Mouse (Mus musculus) adrenal gland, adult 18-20 months (tissue): ENCODE data around the gene Timm50. TPM values are rescaled to one million over a fixed set of nuclear protein-coding genes. Genes with fewer than 3 reads are reported as not detected.

Source experiments
- DNase-seq, 2 experiments: peaks; one replicate each; pipeline ENCODE4 v3.0.0; 2021 to 2022; ENCODE audit warnings: low spot score in 2 of 2
- long read RNA-seq, 2 experiments: library from polyadenylated mRNA; stranded (forward); transcript quantifications; one replicate each; pipeline ENCODE4 v2.0.0; 2021
- total RNA-seq, 2 experiments: library from RNA; stranded (reverse); gene quantifications; 1 replicate in 1 of 2; 2 replicates in 1 of 2; pipeline ENCODE4 v1.2.3; 2021

Timm50 gene
- 10 to 100 TPM; 72.4 to 98.0 TPM for total RNA-seq
- long read RNA-seq, experiment 1, transcript Timm50-201 (11 exons, 1,515 nt): major isoform, 105 of 123 reads
- long read RNA-seq, experiment 1, partial matches to known transcripts: 2 of 123 reads
- long read RNA-seq, experiment 1, other reads (novel, unspliced or antisense): 16 of 123 reads
- long read RNA-seq, experiment 2, transcript Timm50-201 (11 exons, 1,515 nt): major isoform, 226 of 252 reads
- long read RNA-seq, experiment 2, partial matches to known transcripts: 10 of 252 reads
- long read RNA-seq, experiment 2, other reads (novel, unspliced or antisense): 16 of 252 reads

DNA sequence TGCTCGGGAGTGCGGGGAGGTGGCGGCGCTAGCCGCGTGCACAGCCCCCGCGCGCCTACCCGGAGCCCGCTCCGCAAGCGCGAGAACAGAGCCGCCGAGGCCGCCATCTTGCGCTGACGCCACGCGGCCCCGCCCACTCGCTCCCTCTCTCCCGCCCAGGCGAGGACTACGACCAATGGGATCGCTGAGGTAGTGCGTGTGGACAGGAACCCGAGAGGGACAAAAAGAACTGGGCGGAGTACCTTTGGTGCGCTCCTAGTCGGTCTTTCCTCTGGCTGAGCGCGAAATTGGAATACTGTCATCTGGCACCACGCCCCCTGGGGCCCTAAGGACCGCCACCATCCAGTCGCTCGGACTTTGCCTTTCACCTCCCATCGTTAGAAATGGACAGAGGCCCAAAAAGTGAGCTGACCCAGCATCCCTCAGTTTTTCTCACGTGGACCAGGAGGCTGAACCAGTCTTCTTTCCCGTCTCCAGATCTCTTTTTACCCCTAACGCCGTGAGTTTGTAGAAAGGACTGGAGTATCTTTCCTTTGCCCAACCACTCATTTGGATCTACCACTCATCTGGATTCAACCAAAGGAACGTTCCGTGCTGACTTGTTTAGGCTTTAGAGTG, at the start of gene Timm50:
Timm50 (minus strand) TSS at position 147 of the 618 bp plus-strand sequence.
- peak; percentile 98 to 99 for DNase-seq

DNA sequence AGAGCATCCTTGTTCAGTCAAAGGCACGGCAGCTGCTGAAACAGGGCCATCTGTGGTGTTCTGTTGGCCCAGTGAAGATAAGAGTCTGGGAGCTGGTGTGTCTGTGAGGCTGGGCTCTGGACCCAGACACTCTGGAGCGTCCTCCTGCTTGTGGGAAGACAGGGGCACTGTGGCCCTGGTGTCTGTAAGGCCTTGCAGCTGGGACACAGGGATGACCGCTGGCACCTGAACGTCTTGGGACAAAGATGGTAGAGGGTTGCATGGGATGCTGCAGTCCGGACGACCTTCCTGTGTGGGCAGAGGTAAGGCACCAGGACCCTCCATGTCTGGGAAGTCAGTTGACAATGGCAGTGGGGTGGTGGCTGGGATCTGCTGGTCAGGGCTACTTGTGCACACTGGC, 48.4 kb upstream of the Timm50 start:
- DNase-seq: no peak

DNA sequence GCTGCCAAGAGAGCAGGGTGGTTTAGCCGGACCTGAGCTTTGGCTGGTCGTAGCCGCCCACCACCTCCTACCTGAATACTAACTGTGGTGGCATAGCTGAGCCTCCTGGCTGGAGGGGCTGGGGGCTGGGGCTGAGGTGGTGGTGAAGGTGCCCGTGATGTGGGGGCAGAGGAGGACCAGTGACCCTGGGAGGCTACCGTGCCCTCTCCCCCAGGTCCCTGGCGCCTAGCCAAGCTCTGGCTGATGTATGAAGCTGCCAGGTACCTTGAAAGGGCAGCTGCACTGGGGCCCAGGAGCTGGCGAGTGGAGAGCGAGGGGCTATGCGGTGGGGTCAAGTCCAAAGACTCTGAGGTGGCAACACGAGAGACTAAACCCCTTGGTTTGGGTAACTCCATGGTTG, 48.0 kb upstream of the Timm50 start:
- no peak for DNase-seq

DNA sequence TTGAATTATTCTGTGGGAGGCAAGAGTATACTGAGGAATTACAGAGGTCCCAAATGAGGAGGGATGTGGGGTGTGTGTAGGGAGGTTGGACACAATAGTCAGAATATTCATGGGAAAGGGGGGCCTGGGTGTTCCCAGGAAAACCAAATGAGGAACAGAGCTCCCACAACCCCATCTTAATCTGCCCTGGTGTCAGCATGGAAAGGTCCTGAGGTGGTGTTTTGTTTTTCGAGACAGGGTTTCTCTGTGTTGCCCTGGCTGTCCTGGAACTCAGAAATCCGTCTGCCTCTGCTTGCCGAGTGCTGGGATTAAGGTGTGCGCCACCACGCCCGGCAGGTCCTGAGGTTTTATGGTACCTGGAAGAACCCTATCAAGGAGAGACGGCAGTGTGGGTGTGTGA, 46.6 kb upstream of the Timm50 start:
- DNase-seq: no peak

DNA sequence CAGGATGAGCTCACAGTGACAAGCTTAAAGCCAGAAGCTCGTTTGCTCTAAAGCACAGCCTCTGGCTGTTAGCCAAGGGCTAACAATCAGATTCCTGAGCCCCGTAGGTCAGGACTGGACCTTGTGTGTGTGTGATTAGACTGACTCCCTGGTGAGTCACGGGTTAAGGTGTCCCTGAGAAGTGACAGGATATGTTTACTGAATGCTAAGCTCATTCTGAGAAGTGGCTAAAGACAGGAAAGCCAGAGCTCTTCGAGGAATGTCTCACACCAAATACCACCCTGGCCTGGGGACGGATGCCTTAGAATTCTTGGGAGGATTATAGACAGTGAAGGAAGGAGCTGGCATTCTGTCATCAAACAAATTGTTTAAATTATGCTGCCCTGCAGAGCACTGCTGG, 46.1 kb upstream of the Timm50 start:
- DNase-seq: no peak

DNA sequence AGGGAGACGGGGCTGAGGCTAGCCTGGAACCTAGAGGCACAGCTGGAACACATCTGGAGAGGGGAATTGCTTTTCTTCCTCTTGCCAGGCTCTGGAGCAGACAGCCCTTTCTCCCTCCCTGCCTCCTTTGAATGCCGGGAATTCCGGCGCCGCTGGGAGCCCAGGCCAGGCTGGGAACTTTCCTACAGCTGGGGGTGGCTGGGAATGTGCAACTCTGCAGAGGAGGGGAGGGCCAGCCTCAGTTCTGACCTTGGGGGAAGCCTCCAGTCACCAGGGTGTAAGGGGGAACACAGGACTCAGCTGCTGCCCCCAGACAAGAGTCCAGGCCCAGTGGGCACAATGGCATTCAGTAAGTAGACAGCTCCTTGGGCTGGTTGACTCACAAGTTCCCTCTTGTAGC, 45.1 kb upstream of the Timm50 start:
- DNase-seq: no peak

DNA sequence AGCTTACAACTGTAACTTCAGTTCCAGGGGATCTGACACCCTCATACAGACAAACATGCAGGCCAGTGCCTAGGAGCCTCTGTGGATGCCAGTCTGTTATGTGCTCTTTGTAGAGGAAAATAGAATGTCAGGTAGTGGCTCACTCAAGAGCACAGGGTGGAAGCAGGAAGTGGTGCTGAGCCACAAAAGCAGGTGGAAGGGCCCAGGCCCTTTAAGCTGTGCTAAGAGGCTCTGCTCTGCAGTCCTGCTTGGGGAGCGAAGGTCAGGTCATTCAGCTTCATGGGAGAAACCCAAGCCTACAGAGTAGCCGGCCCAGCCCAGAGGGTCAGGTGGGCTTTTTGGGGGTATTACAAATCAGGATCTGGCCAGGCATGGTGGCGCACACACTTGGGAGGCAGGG, 43.3 kb upstream of the Timm50 start:
- no peak for DNase-seq

DNA sequence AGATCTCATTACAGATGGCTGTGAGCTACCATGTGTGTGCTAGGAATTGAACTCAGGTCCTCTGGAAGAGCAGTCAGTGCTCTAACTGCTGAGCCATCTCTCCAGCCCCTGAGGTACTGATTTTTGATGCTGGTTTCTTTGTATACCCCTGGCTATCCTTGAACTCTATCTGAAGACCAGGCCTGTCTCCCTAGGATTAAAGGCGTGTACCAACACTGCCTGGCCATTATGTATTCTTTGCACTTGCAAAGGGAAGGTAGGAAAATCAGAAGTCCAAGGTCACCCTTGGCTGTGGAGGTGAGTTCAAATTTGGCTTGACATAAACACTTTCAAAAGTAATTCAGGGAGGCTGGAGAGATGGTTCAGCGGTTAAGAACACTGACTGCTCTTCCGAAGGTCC, 42.7 kb upstream of the Timm50 start:
- DNase-seq: no peak

DNA sequence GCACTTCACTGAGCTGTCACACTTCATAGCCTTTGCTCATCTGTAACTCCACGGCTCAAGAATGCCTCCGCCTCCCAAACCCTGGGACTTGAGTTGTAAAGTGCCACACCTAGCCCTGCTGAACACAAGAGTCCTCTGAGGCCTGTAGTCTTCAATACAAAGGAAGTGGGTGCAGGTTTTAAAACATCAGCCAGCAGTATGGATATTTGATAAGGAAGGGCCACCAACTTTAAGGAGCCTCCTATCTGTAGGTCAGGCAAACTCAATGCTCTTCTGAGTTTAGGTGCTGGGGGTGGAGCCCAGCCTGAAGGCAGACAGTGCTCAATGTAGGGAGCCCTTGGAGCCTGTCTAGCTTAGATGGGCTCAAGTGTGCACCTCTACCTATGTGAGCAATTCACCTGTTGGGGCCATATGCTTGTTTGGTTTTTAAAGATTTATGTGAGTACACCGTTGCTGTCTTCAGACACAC, 42.3 kb upstream of the Timm50 start:
- no peak for DNase-seq

DNA sequence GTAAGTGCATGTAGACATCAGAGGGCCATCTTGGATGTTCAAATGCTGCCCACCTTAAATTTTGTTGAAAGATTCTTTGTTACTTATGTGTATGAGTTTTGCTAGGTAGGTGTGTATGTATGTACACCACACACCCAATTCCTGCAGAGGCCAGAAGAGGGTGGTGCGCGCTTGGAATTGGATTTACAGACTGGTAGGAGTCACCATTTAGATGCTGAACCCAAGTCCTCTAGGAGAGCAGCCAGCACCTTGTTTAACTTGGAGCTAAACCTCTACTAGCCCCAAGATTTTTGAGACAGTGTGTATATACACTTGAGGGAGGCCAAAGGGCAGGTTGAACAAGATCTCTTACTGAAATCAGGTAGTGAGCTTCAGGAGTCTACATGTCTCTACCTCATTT, 41.4 kb upstream of the Timm50 start:
- DNase-seq: no peak

DNA sequence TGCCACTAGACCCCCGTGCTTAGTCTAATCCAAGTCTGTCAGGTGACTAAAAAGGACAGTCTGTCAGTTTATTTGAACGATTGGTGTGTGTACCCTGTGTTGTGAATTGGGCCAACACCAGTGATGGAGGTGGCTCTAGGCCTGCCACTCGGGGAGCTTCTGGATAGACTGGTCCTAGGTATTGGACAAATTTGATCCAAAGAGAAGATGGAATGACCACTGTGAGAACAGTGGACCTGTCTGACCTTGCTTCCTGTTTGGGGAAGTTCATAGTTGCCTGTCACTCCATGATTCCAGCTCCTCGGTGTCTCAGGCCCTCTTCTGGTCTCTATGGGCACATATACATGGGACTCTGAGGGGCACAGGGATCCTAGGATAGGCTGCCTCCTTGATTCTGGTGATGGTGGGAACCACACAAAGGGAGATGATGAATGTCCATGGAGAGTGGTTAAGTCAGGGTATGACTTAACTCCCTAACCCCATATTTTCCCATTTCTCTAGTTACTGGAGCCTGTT, 39.9 kb upstream of the Timm50 start:
- DNase-seq: no peak

DNA sequence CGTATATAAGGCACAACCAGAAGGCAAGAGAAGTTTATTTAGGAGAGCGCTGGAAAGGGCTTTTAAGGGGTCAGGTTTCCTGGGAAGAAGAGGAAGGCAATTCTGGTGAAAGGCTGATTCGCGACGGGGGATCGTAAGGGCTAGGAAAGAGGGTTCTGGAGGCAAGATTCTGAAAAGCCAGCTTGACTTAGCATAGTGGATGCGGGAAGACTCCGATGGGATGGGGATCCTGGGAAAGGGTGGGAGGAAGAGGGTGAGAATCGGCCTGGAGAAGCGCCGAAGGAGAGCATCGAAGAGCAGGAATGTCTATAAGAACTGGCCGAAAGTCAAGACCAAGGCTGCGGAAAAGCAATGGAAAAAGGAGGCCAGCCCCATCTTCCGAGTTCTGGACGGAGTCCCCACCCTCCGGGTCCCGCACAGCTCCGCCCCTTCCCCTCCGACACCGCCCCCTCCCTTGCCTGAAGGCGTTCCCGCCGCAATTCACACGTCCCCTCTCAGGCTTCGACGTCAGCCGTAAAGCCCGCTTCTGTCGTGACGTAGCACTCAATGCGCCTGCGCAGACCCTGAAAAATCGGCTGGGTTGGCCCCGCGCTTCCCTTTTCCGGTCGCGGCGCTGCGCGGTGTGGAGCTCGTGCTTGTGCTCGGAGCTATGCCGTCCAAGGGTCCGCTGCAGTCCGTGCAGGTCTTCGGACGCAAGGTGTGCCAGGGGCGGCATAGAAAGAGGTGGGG, 38.4 kb upstream of the Timm50 start, which contains the start of gene Rps16:
Rps16 (plus strand) TSS at position 498 of the 729 bp plus-strand sequence.
- peak; percentile 98 for DNase-seq

DNA sequence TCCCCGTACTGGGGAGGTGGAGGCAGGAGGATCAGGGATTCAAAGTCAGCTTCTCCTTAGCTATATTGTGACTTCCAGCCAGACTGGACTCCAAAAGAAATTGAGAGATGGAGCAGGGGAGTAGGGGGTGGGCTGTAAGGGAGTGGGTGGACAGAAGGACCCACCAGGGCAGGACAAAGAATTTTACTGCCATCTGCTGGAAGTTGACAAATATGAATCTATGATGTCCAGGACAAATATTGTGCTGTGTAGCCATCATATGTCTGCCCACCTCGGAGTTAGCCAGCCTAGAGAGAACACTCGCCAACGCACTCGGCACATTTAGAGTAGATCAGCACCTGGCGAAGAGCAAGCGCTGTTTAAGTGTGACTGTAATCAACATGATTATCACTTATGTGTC, 36.7 kb upstream of the Timm50 start:
- DNase-seq: no peak

DNA sequence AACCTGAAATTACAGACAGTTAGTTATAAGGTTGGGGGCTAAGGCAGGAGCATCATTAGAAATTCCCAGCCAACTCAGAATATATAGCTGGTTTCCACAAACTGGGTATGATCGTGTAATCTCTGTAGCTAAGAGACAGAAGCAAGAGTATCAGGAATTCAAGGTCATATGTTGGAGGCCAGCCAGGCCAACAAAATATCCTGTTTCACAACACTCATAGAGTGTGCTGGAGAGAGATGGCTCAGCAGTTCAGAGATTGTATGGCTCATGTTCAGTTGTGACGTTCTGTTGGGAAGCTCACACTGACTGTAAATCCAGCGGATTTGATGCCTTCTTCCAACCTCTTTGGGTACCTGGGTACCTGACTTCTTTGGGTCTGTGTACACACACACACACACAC, 35.9 kb upstream of the Timm50 start:
- peak in 1 of 2 experiments; percentile 59 for DNase-seq

DNA sequence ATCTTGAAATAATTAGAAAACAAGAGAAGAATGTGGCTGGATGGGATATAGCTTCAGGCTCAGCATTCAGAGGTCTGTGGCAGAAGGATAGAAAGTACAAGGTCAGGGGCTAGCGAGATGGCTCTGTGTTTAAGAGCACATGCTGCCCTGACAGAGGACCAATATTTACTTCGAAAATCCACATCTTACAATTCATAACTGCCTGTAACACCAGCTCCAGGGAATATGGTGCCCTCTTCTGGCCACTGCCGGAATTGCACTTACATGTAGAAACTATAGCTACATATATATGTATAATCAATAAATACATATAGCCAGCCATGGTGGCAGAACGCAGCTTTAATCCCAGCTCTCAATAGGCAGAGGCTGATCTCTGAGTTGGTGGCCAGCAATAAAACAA, 32.8 kb upstream of the Timm50 start:
- peak; percentile 58 to 69 for DNase-seq

DNA sequence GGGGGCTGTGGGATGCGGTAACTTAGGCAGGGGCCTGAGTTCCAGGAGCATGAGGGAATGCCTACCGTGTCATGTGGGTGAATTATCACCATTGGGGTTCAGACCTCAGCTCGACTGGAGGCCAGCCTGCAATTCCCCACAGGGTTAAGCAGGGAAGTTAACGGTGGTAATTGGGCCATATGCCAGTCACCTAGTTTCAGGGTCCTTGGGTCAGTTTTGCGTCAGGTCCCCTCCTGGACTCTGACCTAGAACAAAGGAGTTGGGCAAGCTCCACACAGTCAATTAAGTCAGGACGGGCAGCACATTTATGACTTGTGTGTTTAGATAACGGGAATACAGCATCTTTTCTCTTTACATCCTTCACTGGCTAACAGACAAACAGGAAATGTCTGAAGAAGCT, 29.5 kb upstream of the Timm50 start:
- no peak for DNase-seq

DNA sequence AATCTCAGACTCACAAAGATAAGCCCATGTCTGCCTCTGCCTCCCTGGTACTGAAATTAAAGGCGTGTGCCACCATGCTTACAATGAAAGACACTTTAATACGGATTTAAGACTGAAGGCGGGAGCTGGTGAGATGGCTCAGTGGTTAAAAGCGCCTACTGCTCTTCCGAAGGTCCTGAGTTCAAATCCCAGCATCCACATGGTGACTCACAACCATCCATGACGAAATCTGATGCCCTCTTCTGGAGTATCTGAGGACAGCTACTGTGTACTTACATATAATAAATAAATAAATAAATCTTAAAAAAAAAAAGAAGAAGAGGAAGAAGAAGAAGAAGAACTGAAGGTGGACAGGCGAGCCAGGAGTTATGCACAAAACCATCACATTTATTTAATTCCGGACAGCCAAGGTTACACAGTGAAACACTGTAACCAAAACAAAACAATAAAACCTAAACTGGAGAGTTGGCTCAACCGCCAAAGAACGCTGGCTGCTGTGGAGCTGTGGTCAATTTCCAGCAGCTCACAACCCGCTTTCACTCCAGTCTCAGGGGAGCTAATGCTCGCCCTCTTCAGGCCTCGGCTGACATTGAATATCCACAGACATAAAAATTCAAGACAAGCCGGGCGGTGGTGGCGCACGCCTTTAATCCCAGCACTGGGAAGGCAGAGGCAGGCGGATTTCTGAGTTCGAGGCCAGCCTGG, 27.5 kb upstream of the Timm50 start:
- peak in 1 of 2 experiments; percentile 50 for DNase-seq

DNA sequence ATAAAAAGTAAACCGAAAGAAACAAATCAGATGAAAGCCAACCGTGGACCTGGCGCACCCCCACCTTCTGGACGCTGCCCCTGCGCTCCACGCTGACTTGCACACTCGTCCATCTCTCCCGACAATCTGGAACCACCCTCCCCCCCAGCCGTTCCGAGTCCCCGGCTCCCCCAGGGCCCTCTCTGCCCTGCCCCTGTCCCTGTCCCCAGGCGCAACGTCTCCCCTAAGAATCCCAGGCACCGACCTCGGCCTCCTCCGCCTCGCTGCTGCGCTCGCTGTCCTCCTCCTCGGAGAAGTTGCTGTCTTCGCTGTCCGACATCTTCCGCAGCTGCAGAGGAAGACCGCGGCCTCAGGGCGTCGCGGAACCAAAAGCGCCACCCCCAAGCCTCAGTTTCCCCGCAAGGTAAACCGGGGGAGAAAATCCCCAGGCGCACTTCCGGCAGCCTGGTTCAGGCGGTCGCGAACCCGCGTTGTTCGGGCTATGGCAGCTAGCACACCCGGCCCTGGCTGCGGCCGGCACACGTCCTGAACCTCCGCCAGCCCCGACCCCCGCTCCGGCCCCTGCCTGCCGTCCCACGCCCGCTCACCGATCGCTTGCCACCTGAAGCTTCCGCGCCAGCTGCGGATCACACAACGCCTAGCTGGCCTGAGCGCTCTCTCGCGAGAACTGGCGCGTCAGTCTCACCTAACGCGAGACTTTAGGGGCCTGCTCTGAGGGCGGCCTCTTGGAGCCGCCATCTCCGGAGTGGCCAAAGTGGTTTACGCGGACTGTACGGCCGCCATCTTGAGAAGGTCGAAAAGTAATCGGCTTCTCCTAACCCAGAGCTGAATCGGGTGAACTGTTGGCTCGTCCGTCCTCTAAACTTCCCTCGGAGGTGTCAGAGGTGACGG, 26.5 kb upstream of the Timm50 start, which contains the start of gene Supt5:
Supt5 (minus strand) TSS at position 639 of the 891 bp plus-strand sequence.
- DNase-seq: peak; percentile 94

DNA sequence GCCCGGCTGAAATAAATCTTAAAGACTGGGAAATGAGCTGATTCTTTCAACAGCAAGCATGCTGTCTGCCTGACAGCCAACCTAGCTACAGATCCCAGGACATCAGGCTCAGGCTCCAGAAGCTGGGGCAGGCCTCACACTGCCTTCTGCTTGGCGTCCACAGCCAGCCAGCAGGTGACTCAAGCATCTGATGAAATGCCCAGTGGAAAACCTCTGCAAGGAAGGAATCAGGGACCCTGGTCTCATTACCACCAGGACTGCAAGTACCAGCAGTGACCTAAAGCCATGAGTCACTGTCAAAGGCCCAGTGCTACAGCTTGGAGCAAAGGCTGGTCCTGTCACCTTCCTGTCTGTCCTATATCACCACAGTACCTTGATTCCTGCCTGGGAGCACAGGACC, 23.6 kb upstream of the Timm50 start:
- DNase-seq: no peak

DNA sequence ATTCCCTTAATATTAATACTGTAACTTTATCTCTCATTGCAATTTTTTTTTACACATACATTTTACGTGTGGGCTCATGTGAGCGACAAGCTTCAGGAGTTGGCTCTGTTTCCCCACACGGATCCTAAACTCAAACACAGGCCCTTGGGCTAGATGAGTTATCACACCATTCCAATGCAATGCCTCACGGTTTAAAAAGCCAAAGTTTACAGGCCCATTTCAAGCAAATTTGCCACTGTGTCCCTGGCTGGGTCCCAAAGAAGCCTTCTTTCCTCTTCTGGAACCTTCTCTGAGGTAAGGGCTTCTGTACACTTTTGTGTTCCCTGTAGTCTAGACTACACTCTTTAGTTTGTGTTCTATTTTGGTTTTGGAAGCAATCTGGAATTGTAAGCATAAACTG, 22.7 kb upstream of the Timm50 start:
- no peak for DNase-seq
